Comparison of ENCODE assay signal across 9 mouse cellular contexts in the genomic region with DNA sequence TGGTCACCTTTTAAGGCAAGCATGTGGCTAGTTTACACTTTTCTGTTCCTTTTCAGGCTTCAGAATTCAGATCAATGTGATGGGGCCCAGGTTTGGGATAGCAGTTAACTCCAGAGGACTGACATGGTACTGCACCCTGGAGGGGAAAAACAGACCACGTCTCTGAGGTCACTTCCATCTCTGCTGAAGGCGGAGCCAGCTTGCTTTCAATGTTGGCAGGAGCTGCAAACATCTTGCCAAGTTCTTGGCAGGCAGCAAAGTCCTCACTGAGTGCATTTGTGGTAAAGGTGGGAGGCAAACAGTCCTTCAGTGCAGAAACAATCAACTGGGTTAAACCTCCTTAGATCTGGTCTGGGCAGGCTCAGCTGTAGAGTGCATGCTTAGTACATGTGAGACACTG. TPM values are rescaled to one million over a fixed set of nuclear protein-coding genes. Genes with fewer than 3 reads are reported as not detected.
DNase-seq lines count a peak whose midpoint lies in the region; TF ChIP-seq lines count a peak whose summit lies in the region.
"Had no signal": no experiment of that assay in that cellular context is flagged by ENCODE, and none has a peak within 500 bp of the region (broad histone marks: within the 10 kb centered on the region; RNA-seq: fewer than 3 reads in every experiment).

No protein-coding gene starts in this region.

- no peak overlapping the region for H3K4me3 ChIP-seq in left cerebral cortex, adult 2 months

- DNase-seq in adrenal gland, postnatal 14 days: peak; percentile 57
- DNase-seq in adrenal gland, adult 8-10 months: no peak
- DNase-seq in left cerebral cortex, adult 2 months (ENCODE audit: extremely low spot score in 1 of 2, low spot score in 2 of 2): no peak
- DNase-seq in left cerebral cortex, postnatal 25 days (ENCODE audit: low spot score in 2 of 2): no peak
- DNase-seq in adipocyte (ENCODE audit: low spot score): peak; percentile 82
- DNase-seq in kidney, postnatal 25 days: peak; percentile 34 to 77
- DNase-seq in Muller cell, postnatal 12 days (ENCODE audit: inconsistent ontology term): no peak
- no peak for DNase-seq in cerebellum, adult 11-12 months
- DNase-seq: adrenal gland, postnatal 36 days had no signal

- intact Hi-C loops in left cerebral cortex, adult 2 months (cut with DNase I): no loop called here
- intact Hi-C loops in left cerebral cortex, postnatal 25 days (cut with DNase I): no loop called here

- no peak overlapping the region for H3K27ac ChIP-seq in left cerebral cortex, adult 2 months

- peak; percentile 36 for TF ChIP-seq CTCF in left cerebral cortex, adult 2 months (IDR thresholded peaks at IDR 0.05)

RNA-seq across cellular contexts. Expression of a gene that starts 7.5 kb away (rescaled TPM):
- 46.0 and 52.8 TPM in 2 replicates for total RNA-seq in adrenal gland, postnatal 14 days (2021)
- 10 to 100 TPM; 61.7 to 72.4 (median 68.6) TPM for total RNA-seq in adrenal gland, adult 8-10 months (2022)
- total RNA-seq in left cerebral cortex, adult 2 months (2021): 100 to 1,000 TPM; 100 to 101 TPM
- 10 to 100 TPM; 94.2 to 95.8 TPM for total RNA-seq in left cerebral cortex, postnatal 25 days (2021)

Comparison
In these comparisons a context has a peak if more than half of its experiments do, and no peak if none do; other contexts are left out.
1. DNase-seq: peak in adrenal gland, postnatal 14 days (single experiment), adipocyte (single experiment) and kidney, postnatal 25 days (2 of 2); none in adrenal gland, adult 8-10 months (single experiment), left cerebral cortex, adult 2 months (0 of 2), left cerebral cortex, postnatal 25 days (0 of 2), Muller cell, postnatal 12 days (single experiment) and cerebellum, adult 11-12 months (single experiment).